Mouse (Mus musculus) adrenal gland, adult 2 months (tissue): ENCODE measurements around the gene Hpse. TPM values are rescaled to one million over a fixed set of nuclear protein-coding genes. Genes with fewer than 3 reads are reported as not detected.

ENCODE experiments used
- DNase-seq: peaks from one replicate; pipeline ENCODE4 v3.0.0; 2021
- long read RNA-seq: library from polyadenylated mRNA; stranded (forward); transcript quantifications from one replicate; pipeline ENCODE4 v2.0.0, GENCODE M21; 2021
- polyA plus RNA-seq: library from polyadenylated mRNA; depleted of rRNA; stranded (reverse); fragments of >200 nt; gene quantifications from 2 replicates; pipeline ENCODE4 v1.2.3, GENCODE M21; 2012; rRNA removed
- total RNA-seq, 2 experiments: library from RNA; stranded (reverse); gene quantifications; 2 replicates each; pipeline ENCODE4 v1.2.3; 2021

Hpse gene
- total RNA-seq = under 1 TPM; 0.72 to 0.97 TPM
- polyA plus RNA-seq = 0.57 and 0.87 TPM in 2 replicates
- long read RNA-seq = 0 reads

DNA sequence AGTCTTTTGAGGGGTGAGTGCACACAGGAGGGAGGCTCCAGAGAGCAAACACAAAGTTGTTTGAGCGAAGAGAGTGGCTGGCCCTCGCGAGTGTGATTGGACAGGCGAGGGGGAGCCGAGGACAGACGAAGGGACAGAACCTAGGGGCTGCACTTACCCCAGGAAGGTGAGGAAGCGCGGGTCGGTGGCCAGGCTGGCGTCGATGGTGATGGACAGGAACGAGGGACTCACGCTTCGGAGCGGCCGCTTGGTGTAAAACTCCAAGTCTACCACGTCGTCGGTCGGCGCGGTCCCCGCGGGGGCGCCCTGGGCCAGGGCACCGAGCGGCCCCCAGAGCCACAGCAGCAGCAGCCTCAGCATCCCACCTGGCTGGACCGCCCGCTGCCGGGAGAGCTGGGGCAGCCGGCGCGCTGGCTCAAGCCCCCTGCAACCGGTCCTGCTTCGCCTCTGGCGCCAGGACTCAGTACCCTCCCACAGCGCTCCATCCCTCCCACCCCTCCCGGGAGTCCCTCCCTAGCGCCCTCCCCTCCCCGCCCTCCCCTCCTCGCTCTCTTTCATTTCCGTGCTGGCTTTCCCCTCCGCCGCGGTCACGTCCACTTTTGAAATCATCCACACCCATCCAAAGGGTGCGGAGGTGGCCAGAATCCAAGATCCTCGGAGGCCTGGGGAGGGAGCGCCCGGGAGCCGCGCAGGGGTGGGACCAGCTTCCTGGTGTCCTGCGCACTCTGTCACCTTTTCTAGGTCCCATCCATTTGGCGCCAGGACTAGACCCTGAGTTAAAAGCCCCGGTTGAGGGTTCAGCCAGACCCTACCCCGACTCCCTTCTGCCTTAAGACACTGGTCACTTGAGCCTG is at the start of gene Hpse:
TSS of gene Hpse (minus strand) at position 482 of the 854 bp plus-strand sequence.
- DNase-seq = peak; percentile 50

DNA sequence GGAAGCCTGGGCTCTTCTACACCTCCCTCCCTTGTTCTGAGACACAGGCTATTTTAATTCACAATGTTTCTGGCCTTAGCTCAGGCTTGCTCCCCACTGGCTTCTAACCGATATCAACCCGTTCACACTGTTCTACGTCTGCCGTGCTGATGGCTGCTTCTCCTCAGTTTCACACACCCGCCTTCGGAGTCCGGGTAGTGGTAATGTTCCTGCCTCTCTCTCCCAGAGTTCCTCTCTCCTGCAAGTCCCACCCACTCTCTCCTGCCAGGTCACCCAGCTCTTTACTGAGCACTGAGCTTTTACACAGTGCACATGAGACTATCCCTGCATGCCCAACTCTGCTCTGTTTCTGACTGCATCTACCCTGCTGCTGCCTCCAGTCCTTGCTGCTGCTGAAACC is 46.5 kb upstream of the Hpse start:
- no peak for DNase-seq

DNA sequence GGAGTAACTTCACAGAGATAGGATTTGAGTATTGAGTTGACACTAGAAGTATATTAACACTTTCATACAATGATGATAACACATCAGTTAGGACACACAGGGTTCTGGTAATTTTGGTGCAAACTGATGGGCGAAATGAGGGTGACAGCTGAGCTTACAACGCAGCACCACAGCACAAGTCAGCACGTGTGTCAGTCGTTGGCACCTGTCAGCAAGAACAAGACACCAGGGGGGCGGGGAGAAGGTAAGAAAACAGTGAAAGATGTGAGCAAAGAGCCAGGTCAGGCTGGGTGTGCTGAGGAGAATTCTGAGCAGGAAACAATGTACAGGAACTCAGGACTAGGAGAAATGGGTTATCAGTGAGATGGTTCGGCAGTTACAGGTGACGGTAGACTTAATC is 42.2 kb upstream of the Hpse start:
- no peak for DNase-seq

- DNase-seq = no peak
These were observed 40.6 kb upstream of the Hpse start for GRCm38 (mm10) chr5:100760049-100760663.

DNA sequence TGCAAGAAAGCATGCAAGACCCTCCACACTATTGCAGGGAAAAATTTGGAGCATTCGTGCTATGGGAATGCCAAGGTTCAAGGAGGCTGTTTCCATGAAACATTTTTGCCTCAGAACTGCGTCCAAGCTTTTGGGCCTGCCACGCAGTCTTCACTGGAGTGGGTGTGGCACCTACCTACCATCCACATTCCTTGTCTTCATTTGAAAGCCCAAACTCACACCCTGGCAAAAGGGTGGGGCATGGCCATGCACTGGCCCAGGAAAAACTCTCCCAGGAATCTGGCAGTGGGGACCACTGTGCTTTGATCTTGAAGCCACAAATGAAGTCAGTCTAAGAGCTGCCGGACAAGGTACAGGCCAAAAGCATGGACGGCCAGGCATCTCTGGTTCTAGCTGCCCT is 38.6 kb upstream of the Hpse start:
- DNase-seq = no peak

- DNase-seq = no peak
These were observed 33.9 kb upstream of the Hpse start for GRCm38 (mm10) chr5:100753407-100753806.

- DNase-seq = peak; percentile 33
These were observed 32.1 kb upstream of the Hpse start for GRCm38 (mm10) chr5:100751655-100752054.

- DNase-seq = peak; percentile 54
These were observed 31.2 kb upstream of the Hpse start for GRCm38 (mm10) chr5:100750617-100751255.

DNA sequence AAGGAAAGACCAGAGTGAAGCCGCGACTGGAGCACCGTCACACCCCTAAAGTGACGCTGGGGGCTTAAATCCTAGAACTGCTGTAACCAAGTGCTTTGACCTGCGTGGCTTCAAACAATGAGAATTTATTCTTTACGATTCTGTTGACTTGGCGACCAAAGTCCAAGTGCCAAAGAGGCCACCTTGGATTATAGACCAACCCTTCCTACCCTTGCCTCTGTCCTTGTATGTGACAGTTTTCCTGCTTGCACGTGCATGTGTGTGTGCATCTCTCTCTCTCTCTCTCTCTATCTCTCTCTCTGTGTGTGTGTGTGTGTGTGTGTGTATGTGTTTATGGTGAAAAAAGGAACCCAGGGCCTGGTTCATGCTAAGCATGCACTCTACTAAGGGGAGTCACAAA is 19.3 kb upstream of the Hpse start:
- DNase-seq = no peak

DNA sequence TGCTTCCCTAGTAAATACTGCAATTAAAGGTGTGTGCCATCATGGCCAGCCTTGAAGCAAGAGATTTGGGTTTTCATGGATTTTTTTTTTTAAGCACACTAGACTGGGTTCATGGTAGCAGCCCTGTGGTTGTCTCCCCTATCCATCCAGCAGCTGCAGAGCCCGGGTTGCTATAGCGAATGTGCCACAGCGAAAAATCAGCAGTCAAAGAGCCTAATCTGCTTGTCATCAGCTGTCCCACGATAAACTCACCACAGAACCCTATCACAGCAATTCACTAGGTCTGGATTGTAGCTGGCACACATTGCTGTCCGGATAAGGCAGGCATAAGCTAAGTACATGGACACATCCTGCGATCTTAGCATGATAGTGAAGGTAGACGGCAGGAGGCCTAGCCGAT is 17.4 kb upstream of the Hpse start:
- DNase-seq = no peak

- DNase-seq = no peak
These were observed 15.0 kb upstream of the Hpse start for GRCm38 (mm10) chr5:100734535-100734934.

- DNase-seq = no peak
These were observed 9.2 kb upstream of the Hpse start for GRCm38 (mm10) chr5:100728757-100729156.

DNA sequence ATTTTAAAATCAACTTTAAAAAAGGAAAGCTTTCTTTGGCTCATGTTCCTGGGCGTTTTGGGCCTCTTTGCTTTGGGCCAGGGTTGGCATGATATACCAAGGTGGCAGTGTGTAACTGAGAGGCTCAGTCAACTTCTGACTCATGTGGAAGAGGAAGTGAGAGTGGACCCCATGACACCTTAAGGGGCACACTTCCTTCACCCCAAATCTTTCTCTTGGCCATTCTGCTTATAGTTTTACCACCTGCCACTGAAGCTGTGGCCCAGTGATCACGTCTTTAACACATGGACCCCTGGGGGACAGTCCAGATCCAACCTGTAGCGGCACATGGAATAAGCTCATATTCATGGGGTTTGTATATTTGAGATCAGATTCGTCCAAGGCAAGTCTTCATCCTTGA is 6.5 kb upstream of the Hpse start:
- no peak for DNase-seq

- DNase-seq = no peak
These were observed 2.8 kb downstream of the Hpse start for GRCm38 (mm10) chr5:100716762-100717161.

DNA sequence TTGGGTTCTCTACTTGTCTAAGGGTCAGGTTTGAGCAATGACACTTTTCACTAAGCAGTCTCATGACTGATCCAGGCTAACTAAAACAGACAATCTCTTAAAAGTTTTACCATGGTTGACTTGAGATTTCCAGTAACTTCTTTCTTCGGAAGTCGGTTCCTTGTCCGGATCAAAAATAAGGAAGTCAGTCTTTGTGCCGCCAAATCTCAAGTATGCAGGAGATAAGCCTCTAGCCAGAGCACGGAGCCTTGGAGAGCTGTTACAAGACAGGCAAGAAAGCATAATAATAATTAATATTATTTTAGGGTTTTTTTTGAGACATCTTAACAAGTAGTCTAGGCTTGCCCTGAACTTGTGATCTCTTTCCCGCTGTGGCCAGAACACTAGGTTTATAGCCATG is 8.3 kb downstream of the Hpse start:
- no peak for DNase-seq

DNA sequence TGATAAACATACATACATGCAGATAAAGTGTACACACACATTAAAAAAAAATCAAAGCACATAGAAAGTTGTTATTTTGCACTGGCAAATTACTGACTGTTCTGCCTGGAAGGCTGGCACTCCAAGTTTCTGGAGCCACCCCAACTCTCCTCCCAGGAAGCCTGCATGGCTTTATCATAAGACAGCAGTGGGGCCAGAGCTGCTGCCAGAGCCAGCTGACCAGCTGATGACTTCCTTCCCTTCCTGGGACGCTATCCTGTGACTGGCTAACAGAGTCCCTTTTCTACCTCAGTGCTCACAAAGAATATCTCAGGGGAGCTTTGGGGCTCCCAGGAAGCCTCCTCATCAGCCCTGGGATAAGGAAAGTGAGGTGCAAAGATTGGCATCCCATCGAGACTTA is 9.5 kb downstream of the Hpse start:
- no peak for DNase-seq

DNA sequence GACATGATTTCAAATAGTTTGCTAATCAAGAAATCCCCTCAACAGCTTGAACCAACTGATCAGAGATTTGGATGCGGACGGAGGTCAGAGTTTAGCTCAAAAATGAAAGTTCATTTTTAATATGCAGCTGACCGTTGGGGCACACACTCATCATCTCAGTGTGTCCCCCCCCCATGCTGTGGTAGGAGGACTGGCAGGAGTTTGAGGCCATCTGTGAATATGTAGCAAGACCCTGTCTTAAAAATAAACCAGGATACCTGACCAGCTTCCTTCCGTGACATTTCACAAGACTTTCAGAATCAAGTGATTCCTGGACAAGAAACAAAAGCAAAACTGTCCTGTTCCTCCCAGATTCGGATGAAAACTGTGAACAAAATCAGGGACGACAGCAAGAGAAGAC is 10.5 kb downstream of the Hpse start:
- DNase-seq = no peak

- DNase-seq = no peak
These were observed 12.8 kb downstream of the Hpse start for GRCm38 (mm10) chr5:100706675-100707074.

- DNase-seq = no peak
These were observed 15.2 kb downstream of the Hpse start for GRCm38 (mm10) chr5:100704272-100704671.

DNA sequence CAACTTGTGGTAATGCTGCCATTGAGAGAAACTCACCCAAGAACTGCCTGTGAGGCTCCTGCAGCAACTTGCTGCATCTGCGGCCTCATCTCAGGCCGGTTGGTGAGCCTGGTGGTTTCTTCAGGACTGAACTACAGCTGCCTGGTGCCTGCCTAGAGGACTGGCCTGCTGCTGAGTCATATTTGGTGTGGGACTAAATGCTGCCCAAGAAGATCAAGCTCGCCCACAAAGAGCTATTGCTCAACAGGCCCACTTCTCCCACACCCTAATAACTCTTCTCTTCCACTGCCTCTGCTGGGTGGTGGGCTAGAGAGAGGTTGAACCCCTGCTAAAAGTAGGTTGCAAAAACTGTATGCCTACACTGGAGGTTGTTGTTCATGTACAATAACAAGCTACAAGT is 17.2 kb downstream of the Hpse start:
- no peak for DNase-seq

DNA sequence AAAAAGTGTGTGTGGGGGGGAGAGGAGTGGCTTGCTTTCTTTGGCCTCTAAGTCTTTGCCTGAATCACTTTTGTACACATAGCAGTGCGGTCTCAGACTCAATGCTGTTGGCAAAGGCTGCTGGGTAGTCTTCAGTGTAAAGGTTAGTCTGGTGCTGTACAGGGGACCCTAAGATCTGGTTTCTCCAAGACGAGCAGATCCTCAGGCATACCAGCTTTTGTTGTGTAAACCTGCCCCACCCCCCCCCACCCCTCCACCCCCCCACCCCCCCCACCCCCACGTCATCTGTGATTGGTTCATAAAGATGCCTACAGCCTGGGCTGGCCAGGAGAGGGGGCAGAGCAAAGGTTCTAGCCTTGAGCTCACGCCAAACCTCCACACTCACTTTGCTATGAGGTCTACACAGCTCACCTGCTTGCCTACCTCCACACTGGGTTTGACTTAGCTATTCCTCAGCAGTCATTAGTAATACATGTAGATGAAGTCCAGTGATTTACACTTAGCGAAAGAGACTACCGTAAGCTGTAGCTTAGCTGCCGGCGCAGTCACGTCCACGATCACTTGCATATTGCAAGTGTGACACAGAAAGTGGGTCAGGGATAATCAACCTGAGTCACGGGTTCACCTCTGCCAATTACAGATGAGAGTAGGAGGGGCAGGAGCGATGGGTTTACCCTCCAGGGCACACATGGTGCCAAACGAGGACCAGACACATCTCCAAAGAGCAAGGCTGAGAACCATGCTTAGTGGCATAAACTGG is 18.5 kb downstream of the Hpse start:
- DNase-seq = no peak

- no peak for DNase-seq
These were observed 21.6 kb downstream of the Hpse start for GRCm38 (mm10) chr5:100697886-100698285.
